ENCODE assay signal across 27 mouse cellular contexts in genomic region chr1:116401996-116402656, GRCm38 (mm10).
DNase-seq lines count a peak whose midpoint lies in the region; ATAC-seq and TF ChIP-seq lines count a peak whose summit lies in the region.
"Had no signal": no experiment of that assay in that cellular context is flagged by ENCODE, and none has a peak within 500 bp of the region (broad histone marks: within the 10 kb centered on the region; RNA-seq: fewer than 3 reads in every experiment).

No protein-coding gene starts in this region.

- WGBS in forebrain, postnatal 0 days, result 58% methylated on average over 1 of the region's 1 CpGs
- 75% methylated on average over 1 of the region's 1 CpGs for WGBS in forebrain, embryonic 13.5 days
- 51% methylated on average over 1 of the region's 1 CpGs for WGBS in midbrain, postnatal 0 days
- 59% methylated on average over 1 of the region's 1 CpGs for WGBS in midbrain, embryonic 13.5 days

- H3K4me3 ChIP-seq in forebrain, postnatal 0 days (ENCODE audit: low read depth, low read length), result no peak overlapping the region
- H3K4me3 ChIP-seq in forebrain, embryonic 13.5 days, result no peak overlapping the region
- no peak overlapping the region for H3K4me3 ChIP-seq in midbrain, postnatal 0 days (ENCODE audit: low read depth, low read length)
- no peak overlapping the region for H3K4me3 ChIP-seq in midbrain, embryonic 13.5 days (replicated peaks)
- H3K4me3 ChIP-seq: erythroblast, embryonic 14.5 days; heart, embryonic 13.5 days; kidney, embryonic 15.5 days; limb, embryonic 13.5 days; lung, embryonic 15.5 days; midbrain, embryonic 12.5 days had no signal

- H3K9ac ChIP-seq in forebrain, postnatal 0 days, result no peak overlapping the region
- H3K9ac ChIP-seq in forebrain, embryonic 13.5 days, result no peak overlapping the region
- H3K9ac ChIP-seq in midbrain, postnatal 0 days (replicated peaks; ENCODE audit: low read length, poor library complexity, severe bottlenecking), result no peak overlapping the region
- no peak overlapping the region for H3K9ac ChIP-seq in midbrain, embryonic 13.5 days (replicated peaks)
- H3K9ac ChIP-seq: heart, embryonic 13.5 days; hindbrain, embryonic 14.5 days; kidney, embryonic 15.5 days; limb, embryonic 13.5 days; lung, embryonic 15.5 days; midbrain, embryonic 12.5 days had no signal

- no peaks in the 10 kb centered on the region for H3K4me1 ChIP-seq in forebrain, postnatal 0 days (ENCODE audit: insufficient read depth)
- no peaks in the 10 kb centered on the region for H3K4me1 ChIP-seq in forebrain, embryonic 13.5 days
- H3K4me1 ChIP-seq in midbrain, postnatal 0 days (ENCODE audit: insufficient read depth, low read length), result no peaks in the 10 kb centered on the region
- no peaks in the 10 kb centered on the region for H3K4me1 ChIP-seq in midbrain, embryonic 13.5 days (replicated peaks)
- H3K4me1 ChIP-seq: heart, embryonic 13.5 days; kidney, embryonic 15.5 days; limb, embryonic 13.5 days; lung, embryonic 15.5 days; midbrain, embryonic 12.5 days had no signal

- no peak overlapping the region for H3K27ac ChIP-seq in forebrain, postnatal 0 days (ENCODE audit: low read depth, low read length)
- H3K27ac ChIP-seq in forebrain, embryonic 13.5 days, result no peak overlapping the region
- no peak overlapping the region for H3K27ac ChIP-seq in midbrain, postnatal 0 days (ENCODE audit: low read depth, low read length)
- H3K27ac ChIP-seq in midbrain, embryonic 13.5 days, result no peak overlapping the region
- H3K27ac ChIP-seq: heart, embryonic 13.5 days; hindbrain, embryonic 14.5 days; kidney, embryonic 15.5 days; limb, embryonic 13.5 days; lung, embryonic 15.5 days; midbrain, embryonic 12.5 days; stomach, postnatal 0 days had no signal

- H3K36me3 ChIP-seq in forebrain, postnatal 0 days (ENCODE audit: insufficient read depth), result no peaks in the 10 kb centered on the region
- no peaks in the 10 kb centered on the region for H3K36me3 ChIP-seq in forebrain, embryonic 13.5 days (ENCODE audit: poor library complexity, severe bottlenecking)
- no peaks in the 10 kb centered on the region for H3K36me3 ChIP-seq in midbrain, postnatal 0 days (ENCODE audit: insufficient read depth, low read length)
- H3K36me3 ChIP-seq in midbrain, embryonic 13.5 days, result no peaks in the 10 kb centered on the region
- H3K36me3 ChIP-seq: G1E; heart, embryonic 13.5 days; kidney, embryonic 15.5 days; limb, embryonic 13.5 days; lung, embryonic 15.5 days; midbrain, embryonic 12.5 days had no signal

- H3K9me3 ChIP-seq in forebrain, postnatal 0 days (ENCODE audit: low read length), result no peaks in the 10 kb centered on the region
- no peaks in the 10 kb centered on the region for H3K9me3 ChIP-seq in forebrain, embryonic 13.5 days (replicated peaks)
- H3K9me3 ChIP-seq in midbrain, postnatal 0 days (ENCODE audit: low read length), result no peaks in the 10 kb centered on the region
- no peaks in the 10 kb centered on the region for H3K9me3 ChIP-seq in midbrain, embryonic 13.5 days
- H3K9me3 ChIP-seq: heart, embryonic 13.5 days; kidney, embryonic 15.5 days; limb, embryonic 13.5 days; lung, embryonic 15.5 days; midbrain, embryonic 12.5 days had no signal

- H3K27me3 ChIP-seq in forebrain, postnatal 0 days (ENCODE audit: insufficient read depth, low read length), result no peaks in the 10 kb centered on the region
- H3K27me3 ChIP-seq in forebrain, embryonic 13.5 days, result no peaks in the 10 kb centered on the region
- H3K27me3 ChIP-seq in midbrain, postnatal 0 days (ENCODE audit: insufficient read depth, low read length), result no peaks in the 10 kb centered on the region
- no peaks in the 10 kb centered on the region for H3K27me3 ChIP-seq in midbrain, embryonic 13.5 days
- H3K27me3 ChIP-seq: heart, embryonic 13.5 days; kidney, embryonic 15.5 days; limb, embryonic 13.5 days; lung, embryonic 15.5 days; midbrain, embryonic 12.5 days; Patski had no signal

- peak; percentile 38 for DNase-seq in adrenal gland, adult 2 months
- DNase-seq in adrenal gland, postnatal 4 days (ENCODE audit: low spot score in 2 of 2), result no peak
- peak; percentile 7 for DNase-seq in forebrain, postnatal 0 days
- DNase-seq in midbrain, postnatal 0 days (ENCODE audit: low spot score), result peak; percentile 12
- DNase-seq in lung, postnatal 25 days (ENCODE audit: low spot score), result no peak
- DNase-seq: cerebellum, adult 11 months; cerebellum, adult 9-11 months; heart, postnatal 10 days; kidney, adult 18-20 months; kidney, postnatal 25 days; lung, postnatal 36 days; right cerebral cortex, postnatal 4 days; thymus, adult 18-20 months; thymus, postnatal 36 days had no signal

- H3K4me2 ChIP-seq in forebrain, postnatal 0 days (ENCODE audit: low read depth), result no peak overlapping the region
- no peak overlapping the region for H3K4me2 ChIP-seq in forebrain, embryonic 13.5 days
- no peak overlapping the region for H3K4me2 ChIP-seq in midbrain, postnatal 0 days (ENCODE audit: low read depth, low read length, poor library complexity, severe bottlenecking)
- H3K4me2 ChIP-seq in midbrain, embryonic 13.5 days (replicated peaks), result no peak overlapping the region
- H3K4me2 ChIP-seq: heart, embryonic 13.5 days; hindbrain, embryonic 14.5 days; kidney, embryonic 15.5 days; limb, embryonic 13.5 days; liver, embryonic 11.5 days; lung, embryonic 15.5 days; midbrain, embryonic 12.5 days had no signal

- no peak for ATAC-seq in forebrain, postnatal 0 days
- no peak for ATAC-seq in forebrain, embryonic 13.5 days
- ATAC-seq in midbrain, postnatal 0 days (ENCODE audit: low FRiP score), result no peak
- no peak for ATAC-seq in midbrain, embryonic 13.5 days
- ATAC-seq: Patski had no signal

- TF ChIP-seq CTCF in forebrain, postnatal 0 days (IDR thresholded peaks at IDR 0.05; ENCODE audit: low read depth), result peak; percentile 30; the same call in 1 of the 2 replicates
- TF ChIP-seq CTCF in midbrain, postnatal 0 days (IDR thresholded peaks at IDR 0.05), result peak; percentile 50

Comparison
In these comparisons a context has a peak if more than half of its experiments do, and no peak if none do; other contexts are left out.
1. DNase-seq: peak in adrenal gland, adult 2 months (single experiment), forebrain, postnatal 0 days (single experiment) and midbrain, postnatal 0 days (single experiment); none in adrenal gland, postnatal 4 days (0 of 2) and lung, postnatal 25 days (single experiment).